Mouse (Mus musculus) Patski (cell line): ENCODE measurements at regions not wholly inside any gene's neighbourhood (a gene's known extent, or its start where the extent isn't known, plus 50 kb on each side); places are given as distances from the start of the nearest gene placed in this dataset.

Experiments used
- ATAC-seq: fragments of 100-300 bp; one replicate; pipeline ENCODE4 v1.8.0; 2021
- CTCF ChIA-PET: fragments of 350-600 bp; sonication (Branson Sonifier 250); formaldehyde crosslinking; loops from one replicate; lab custom pipeline; 2022; ENCODE audit warnings: inconsistent platforms; lab: Charles Lee
- POLR2A ChIA-PET: fragments of 350-600 bp; sonication (Branson Sonifier 250); formaldehyde crosslinking; loops from one replicate; lab custom pipeline; 2022; ENCODE audit warnings: antibody characterized with exemption, inconsistent platforms; lab: Charles Lee
- DNase-seq: peaks from one replicate; pipeline ENCODE4 v3.0.0-alpha.2; 2011; ENCODE audit warnings: low read depth, low spot score
- H3K27me3 ChIP-seq: fragments of 371-371 bp; one replicate; pipeline ENCODE4 v1.5.1; 2021
- CTCF ChIP-seq: fragments of 100-300 bp; IDR thresholded peaks from one replicate; pipeline ENCODE4 v1.5.1; 2021
- in situ Hi-C: fragments of 300-500 bp; cut with MboI; formaldehyde crosslinking; loops from 3 replicates; pipeline ENCODE4 v1.11.1; 2018; ENCODE audit warnings: low pct_unique_long_range_greater_than_20kb, mixed read lengths

GRCm38 (mm10) chr15:96867701-96868100 is 168.2 kb upstream of the Slc38a2 start:
- no peaks in the 10 kb centered on the region for H3K27me3 ChIP-seq
- ATAC-seq (no peak), DNase-seq (no peak)
- in situ Hi-C loops = no loop called here
- ChIA-PET POLR2A (no interaction called here), CTCF (no interaction called here)
- no peak for TF ChIP-seq CTCF

- no peak for DNase-seq
- no peaks in the 10 kb centered on the region for H3K27me3 ChIP-seq
- ATAC-seq = no peak
- TF ChIP-seq CTCF = no peak
- in situ Hi-C loops = no loop called here
- POLR2A ChIA-PET = no interaction called here
- CTCF ChIA-PET = no interaction called here
Observed at GRCm38 (mm10) chr15:96865932-96866331, 166.4 kb upstream of the Slc38a2 start.

- no peak for TF ChIP-seq CTCF
- ChIA-PET CTCF (no interaction called here), POLR2A (no interaction called here)
- H3K27me3 ChIP-seq = no peaks in the 10 kb centered on the region
- in situ Hi-C loops = no loop called here
- DNase-seq = no peak
- ATAC-seq = no peak
Observed at GRCm38 (mm10) chr15:96857709-96858108, 158.2 kb upstream of the Slc38a2 start.

- no peak for DNase-seq
- in situ Hi-C loops = no loop called here
- POLR2A ChIA-PET = no interaction called here
- H3K27me3 ChIP-seq = no peaks in the 10 kb centered on the region
- TF ChIP-seq CTCF = no peak
- CTCF ChIA-PET = no interaction called here
- ATAC-seq = no peak
Observed at GRCm38 (mm10) chr15:96851970-96852768, 152.6 kb upstream of the Slc38a2 start.

- ChIA-PET CTCF (no interaction called here), POLR2A (no interaction called here)
- ATAC-seq (no peak), DNase-seq (no peak)
- in situ Hi-C loops = no loop called here
- TF ChIP-seq CTCF = peak; percentile 79
- H3K27me3 ChIP-seq = no peaks in the 10 kb centered on the region
Observed at GRCm38 (mm10) chr15:96848150-96848549, 148.6 kb upstream of the Slc38a2 start.

- ChIA-PET CTCF (no interaction called here), POLR2A (no interaction called here)
Observed at GRCm38 (mm10) chr15:96845221-96845620, 145.7 kb upstream of the Slc38a2 start.

GRCm38 (mm10) chr15:96844290-96844689 is 144.8 kb upstream of the Slc38a2 start:
- DNase-seq (no peak), ATAC-seq (no peak)
- CTCF ChIA-PET = no interaction called here
- H3K27me3 ChIP-seq = no peaks in the 10 kb centered on the region
- no peak for TF ChIP-seq CTCF
- in situ Hi-C loops = no loop called here
- POLR2A ChIA-PET = interaction anchor here (0.6 kb wide), 1 partner anchor 11 kb away, joined by 4 read pairs; no protein-coding TSS in a partner anchor

More at GRCm38 (mm10) chr15:96845221-96845620, 145.7 kb upstream of the Slc38a2 start:
- in situ Hi-C loops = no loop called here
- ATAC-seq (no peak), DNase-seq (no peak)
- no peak for TF ChIP-seq CTCF
- no peaks in the 10 kb centered on the region for H3K27me3 ChIP-seq

GRCm38 (mm10) chr15:96843589-96843988 is 144.1 kb upstream of the Slc38a2 start:
- TF ChIP-seq CTCF = no peak
- DNase-seq = no peak

GRCm38 (mm10) chr15:96842881-96843280 is 143.4 kb upstream of the Slc38a2 start:
- TF ChIP-seq CTCF = no peak
- in situ Hi-C loops = no loop called here
- H3K27me3 ChIP-seq = no peaks in the 10 kb centered on the region
- ChIA-PET POLR2A (no interaction called here), CTCF (no interaction called here)
- DNase-seq = no peak
- no peak for ATAC-seq

More at GRCm38 (mm10) chr15:96843589-96843988, 144.1 kb upstream of the Slc38a2 start:
- ChIA-PET CTCF (no interaction called here), POLR2A (no interaction called here)
- no peaks in the 10 kb centered on the region for H3K27me3 ChIP-seq
- in situ Hi-C loops = no loop called here
- no peak for ATAC-seq

GRCm38 (mm10) chr15:96836670-96837069 is 137.1 kb upstream of the Slc38a2 start:
- in situ Hi-C loops = no loop called here
- no peak for DNase-seq
- ChIA-PET POLR2A (no interaction called here), CTCF (no interaction called here)
- no peaks in the 10 kb centered on the region for H3K27me3 ChIP-seq
- TF ChIP-seq CTCF = no peak
- ATAC-seq = no peak

GRCm38 (mm10) chr15:96834862-96835261 is 135.3 kb upstream of the Slc38a2 start:
- in situ Hi-C loops = no loop called here
- ATAC-seq = no peak
- DNase-seq = no peak
- TF ChIP-seq CTCF = no peak
- ChIA-PET POLR2A (no interaction called here), CTCF (no interaction called here)
- H3K27me3 ChIP-seq = no peaks in the 10 kb centered on the region
